Mouse (Mus musculus) CD4-positive, CD25-positive, alpha-beta regulatory T cell, adult 4 months (primary cell): ENCODE results near the gene Gemin2. TPM values are rescaled to one million over a fixed set of nuclear protein-coding genes. Genes with fewer than 3 reads are reported as not detected.
"Not testable (repeated sequence)": the region's sequence is repeated elsewhere in the genome, so short reads cannot be mapped to it uniquely, and the experiment has no call there.

Source experiments
- ATAC-seq: one replicate; pipeline ENCODE4 v1.8.0; 2017
- polyA plus RNA-seq, 2 experiments: library from polyadenylated mRNA; unstranded; fragments of 100-300 nt; shearing (Covaris generic); gene quantifications; one replicate each; pipeline ENCODE4 v1.2.1; 2017

The Gemin2 gene
- polyA plus RNA-seq, 2 experiments from 2014 or later = 34.5 to 48.8 TPM

- not testable (repeated sequence) for ATAC-seq
Observed at GRCm38 (mm10) chr12:59058242-59058641, 45.0 kb downstream of the Gemin2 start.

GRCm38 (mm10) chr12:59060322-59060721 lies 47.1 kb downstream of the Gemin2 start:
- ATAC-seq = no peak

GRCm38 (mm10) chr12:59060993-59061595 lies 47.9 kb downstream of the Gemin2 start, which contains the start of gene Trappc6b:
Trappc6b (minus strand) TSS chr12:59061472.
- peak; percentile 91 for ATAC-seq

- no peak for ATAC-seq
Observed at GRCm38 (mm10) chr12:59064837-59065236, 51.6 kb downstream of the Gemin2 start.

- no peak for ATAC-seq
Observed at GRCm38 (mm10) chr12:59065776-59066175, 52.6 kb downstream of the Gemin2 start.

- ATAC-seq = peak; percentile 97
Observed at GRCm38 (mm10) chr12:59066448-59067077, 53.4 kb downstream of the Gemin2 start, which contains the start of gene Pnn. Pnn (plus strand) TSS chr12:59066884.

GRCm38 (mm10) chr12:59067095-59067494 lies 53.9 kb downstream of the Gemin2 start:
- peak; percentile 21 for ATAC-seq

- ATAC-seq = no peak
Observed at GRCm38 (mm10) chr12:59068791-59069190, 55.6 kb downstream of the Gemin2 start.

GRCm38 (mm10) chr12:59072286-59072685 lies 59.1 kb downstream of the Gemin2 start:
- ATAC-seq = no peak

GRCm38 (mm10) chr12:59074052-59074451 lies 60.9 kb downstream of the Gemin2 start:
- no peak for ATAC-seq

- ATAC-seq = no peak
Observed at GRCm38 (mm10) chr12:59076996-59077395, 63.8 kb downstream of the Gemin2 start.

GRCm38 (mm10) chr12:59077883-59078282 lies 64.7 kb downstream of the Gemin2 start:
- ATAC-seq = no peak

Other genes with a start within 250 kb of the Gemin2 start
- gene Sec23a, start 1.4 kb upstream of the Gemin2 start, polyA plus RNA-seq = 10 to 100 TPM; 28.5 to 38.4 TPM
- gene Trappc6b, start 48.1 kb downstream of the Gemin2 start, polyA plus RNA-seq = 100 to 1,000 TPM in 1 of 2 experiments, 10 to 100 TPM in 1; 96.8 to 122 TPM
- 100 to 1,000 TPM in 1 of 2 experiments, 10 to 100 TPM in 1; 98.9 to 160 TPM for gene Pnn, start 53.5 kb downstream of the Gemin2 start, polyA plus RNA-seq
- 10 to 100 TPM; 28.9 to 38.7 TPM for gene Mia2, start 82.4 kb downstream of the Gemin2 start, polyA plus RNA-seq
- gene Fbxo33, start 206.3 kb downstream of the Gemin2 start, polyA plus RNA-seq = 10 to 100 TPM; 13.9 to 19.5 TPM